8 mouse cellular contexts compared by ENCODE assay signal in the genomic region with DNA sequence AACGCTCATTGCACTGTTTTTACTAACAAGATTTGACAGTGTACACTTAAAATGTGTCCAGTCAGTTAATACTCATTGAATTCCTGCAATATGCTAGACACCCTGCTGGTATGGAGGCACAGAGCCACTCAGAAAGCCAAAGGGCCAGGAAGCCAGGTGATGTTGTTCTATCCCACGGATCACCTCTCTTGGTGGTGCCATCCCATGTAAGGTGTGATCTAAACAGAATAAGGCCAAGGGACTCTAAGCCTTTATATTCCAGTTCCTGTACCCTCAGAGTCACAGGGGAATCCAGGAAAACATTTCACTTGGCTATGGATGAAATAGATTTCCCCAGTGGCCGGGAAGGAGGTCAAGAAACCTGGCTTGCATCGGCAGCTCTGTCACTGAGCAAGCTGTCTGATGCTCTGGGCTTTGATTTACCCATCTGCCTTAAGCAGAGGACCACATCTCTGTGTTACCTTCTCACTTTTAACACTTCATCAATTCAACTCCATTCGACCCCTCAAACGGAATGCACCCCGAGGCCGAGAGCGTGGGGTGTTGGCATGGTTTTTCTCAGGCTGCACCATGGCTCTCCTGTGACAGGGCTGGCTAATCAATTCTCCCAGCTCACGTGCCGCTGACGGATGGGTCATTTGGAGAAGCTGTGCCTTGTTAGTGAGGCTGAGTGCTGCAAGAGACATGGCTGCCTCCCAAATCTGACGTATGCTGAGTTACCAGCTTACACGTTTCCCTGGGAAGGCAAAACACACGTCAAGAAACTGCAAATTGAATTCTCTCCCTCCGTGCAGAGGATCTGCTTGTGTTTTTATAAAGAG.
DNase-seq lines count a peak whose midpoint lies in the region; ATAC-seq and TF ChIP-seq lines count a peak whose summit lies in the region.
"Had no signal": no experiment of that assay in that cellular context is flagged by ENCODE, and none has a peak within 500 bp of the region (broad histone marks: within the 10 kb centered on the region; RNA-seq: fewer than 3 reads in every experiment).

No protein-coding gene starts in this region.

- H3K27me3 ChIP-seq in hindbrain, embryonic 16.5 days (replicated peaks; ENCODE audit: control insufficient read depth, insufficient read depth, low read length): no peaks in the 10 kb centered on the region
- H3K27me3 ChIP-seq in lung, postnatal 0 days (replicated peaks; ENCODE audit: insufficient read depth, low read length): no peaks in the 10 kb centered on the region
- H3K27me3 ChIP-seq in stomach, embryonic 16.5 days (ENCODE audit: control insufficient read depth, insufficient read depth, low read length): no peaks in the 10 kb centered on the region
- no peaks in the 10 kb centered on the region for H3K27me3 ChIP-seq in kidney, embryonic 15.5 days

- no peak overlapping the region for H3K4me3 ChIP-seq in hindbrain, embryonic 16.5 days (ENCODE audit: low read length)
- H3K4me3 ChIP-seq in lung, postnatal 0 days (ENCODE audit: low read depth, low read length): no peak overlapping the region
- H3K4me3 ChIP-seq in stomach, embryonic 16.5 days (replicated peaks; ENCODE audit: low read length): no peak overlapping the region
- no peak overlapping the region for H3K4me3 ChIP-seq in kidney, embryonic 15.5 days (replicated peaks)

- TF ChIP-seq EP300 in lung, postnatal 0 days (IDR thresholded peaks at IDR 0.05): no peak

- peak; percentile 92 for DNase-seq in brain, adult 2 months (ENCODE audit: low read depth, low spot score)
- DNase-seq in cerebellum, adult 9-11 months: peak; percentile 72
- DNase-seq in gastrocnemius, adult 8-10 months (ENCODE audit: low spot score in 2 of 2): peak; percentile 10 to 22
- peak; percentile 57 for DNase-seq in lung, postnatal 0 days (ENCODE audit: low spot score)

- 25% methylated on average over 16 of the region's 16 CpGs for WGBS in hindbrain, embryonic 16.5 days
- 43% methylated on average over 16 of the region's 16 CpGs for WGBS in lung, postnatal 0 days
- WGBS in stomach, embryonic 16.5 days: 29% methylated on average over 16 of the region's 16 CpGs
- WGBS in kidney, embryonic 15.5 days: 41% methylated on average over 16 of the region's 16 CpGs

- TF ChIP-seq CTCF in lung, postnatal 0 days (IDR thresholded peaks at IDR 0.05): no peak

- H3K4me1 ChIP-seq in hindbrain, embryonic 16.5 days (ENCODE audit: control insufficient read depth, insufficient read depth, low read depth, low read length): peaks cover 15% of the 10 kb centered on the region
- peaks cover 6% of the 10 kb centered on the region; the same call in 1 of the 2 replicates for H3K4me1 ChIP-seq in lung, postnatal 0 days (ENCODE audit: insufficient read depth, low read depth, low read length)
- H3K4me1 ChIP-seq in stomach, embryonic 16.5 days (ENCODE audit: control insufficient read depth, insufficient read depth, low read length): peaks cover 16% of the 10 kb centered on the region
- peaks cover 23% of the 10 kb centered on the region for H3K4me1 ChIP-seq in kidney, embryonic 15.5 days

- H3K4me2 ChIP-seq in hindbrain, embryonic 16.5 days (ENCODE audit: low read length): peak overlapping the region; percentile 25; the same call in 1 of the 2 replicates
- H3K4me2 ChIP-seq in lung, postnatal 0 days (replicated peaks; ENCODE audit: low read depth, low read length): no peak overlapping the region
- no peak overlapping the region for H3K4me2 ChIP-seq in stomach, embryonic 16.5 days (ENCODE audit: low read depth, low read length)
- no peak overlapping the region for H3K4me2 ChIP-seq in kidney, embryonic 15.5 days

- H3K27ac ChIP-seq in hindbrain, embryonic 16.5 days (ENCODE audit: low read depth, low read length): peak overlapping the region; percentile 34
- no peak overlapping the region for H3K27ac ChIP-seq in lung, postnatal 0 days (ENCODE audit: low read length)
- H3K27ac ChIP-seq in stomach, embryonic 16.5 days (ENCODE audit: low read length): no peak overlapping the region
- no peak overlapping the region for H3K27ac ChIP-seq in kidney, embryonic 15.5 days
- H3K27ac ChIP-seq: kidney, postnatal 0 days had no signal

- H3K9ac ChIP-seq in hindbrain, embryonic 16.5 days (ENCODE audit: low read depth, low read length): peak overlapping the region; percentile 45
- no peak overlapping the region for H3K9ac ChIP-seq in lung, postnatal 0 days (replicated peaks; ENCODE audit: low read depth)
- H3K9ac ChIP-seq in stomach, embryonic 16.5 days (ENCODE audit: low read length): no peak overlapping the region
- H3K9ac ChIP-seq in kidney, embryonic 15.5 days: no peak overlapping the region

- H3K36me3 ChIP-seq in hindbrain, embryonic 16.5 days (ENCODE audit: control insufficient read depth, insufficient read depth, low read length): no peaks in the 10 kb centered on the region
- no peaks in the 10 kb centered on the region for H3K36me3 ChIP-seq in lung, postnatal 0 days (ENCODE audit: insufficient read depth, low read length)
- no peaks in the 10 kb centered on the region for H3K36me3 ChIP-seq in stomach, embryonic 16.5 days (ENCODE audit: control insufficient read depth, insufficient read depth, low read length)
- no peaks in the 10 kb centered on the region for H3K36me3 ChIP-seq in kidney, embryonic 15.5 days

- no peaks in the 10 kb centered on the region for H3K9me3 ChIP-seq in hindbrain, embryonic 16.5 days (ENCODE audit: control insufficient read depth, low read length)
- H3K9me3 ChIP-seq in lung, postnatal 0 days (ENCODE audit: low read length): no peaks in the 10 kb centered on the region
- no peaks in the 10 kb centered on the region for H3K9me3 ChIP-seq in stomach, embryonic 16.5 days (replicated peaks; ENCODE audit: control insufficient read depth, low read length)
- H3K9me3 ChIP-seq in kidney, embryonic 15.5 days (replicated peaks): no peaks in the 10 kb centered on the region

- ATAC-seq in hindbrain, embryonic 16.5 days: peak; percentile 63; the same call in 1 of the 2 replicates
- no peak for ATAC-seq in lung, postnatal 0 days
- peak; percentile 25; the same call in 1 of the 2 replicates for ATAC-seq in stomach, embryonic 16.5 days (ENCODE audit: insufficient read depth, low FRiP score)
- no peak for ATAC-seq in kidney, embryonic 15.5 days (replicated peaks; ENCODE audit: low FRiP score)

Comparison
In these comparisons a context has a peak if more than half of its experiments do, and no peak if none do; other contexts are left out.
1. DNase-seq: peak in every context shown above with its lines; median percentile 92 in brain, adult 2 months; 72 in cerebellum, adult 9-11 months; 57 in lung, postnatal 0 days; 16 in gastrocnemius, adult 8-10 months.
2. ATAC-seq: peak in hindbrain, embryonic 16.5 days (single experiment) and stomach, embryonic 16.5 days (single experiment); none in lung, postnatal 0 days (single experiment) and kidney, embryonic 15.5 days (single experiment).